Mouse (Mus musculus): ENCODE data around the gene Tmem120b.

GRCm38 (mm10) chr5:123151707-123152362, 83.6 kb downstream of the Tmem120b start:
- no peak for TF ChIP-seq CTCF (conservative IDR thresholded peaks at IDR 0.05; ENCODE audit: insufficient read depth, insufficient read length, low read depth, low read length)
- no peak for TF ChIP-seq POLR2A (IDR thresholded peaks at IDR 0.05; ENCODE audit: low read depth, low read length)
